Mouse (Mus musculus) hindbrain, embryonic 11.5 days (tissue): ENCODE results near the gene Wfdc9. TPM values are rescaled to one million over a fixed set of nuclear protein-coding genes. Genes with fewer than 3 reads are reported as not detected.

Experiments used
- ATAC-seq: fragments of 200-750 bp; cut with Nextera tagmentation; 2 replicates; pipeline ENCODE4 v1.8.0; 2017; ENCODE audit warnings: mild to moderate bottlenecking, moderate TSS enrichment, moderate library complexity; ENCODE audit not compliant: low FRiP score
- DNase-seq: peaks from one replicate; pipeline ENCODE4 v3.0.0-alpha.2; 2015; ENCODE audit warnings: low spot score
- H3K27ac ChIP-seq: fragments of 300-500 bp; sonication (generic); 2 replicates; pipeline ENCODE4 v1.5.1; 2014; ENCODE audit warnings: mild to moderate bottlenecking, low read depth, low read length
- H3K27me3 ChIP-seq: fragments of 300-500 bp; sonication (generic); 2 replicates; pipeline ENCODE4 v1.6.1; 2014; ENCODE audit warnings: mild to moderate bottlenecking, low read length, moderate library complexity, mixed read lengths; ENCODE audit not compliant: control insufficient read depth, insufficient read depth
- H3K36me3 ChIP-seq: fragments of 300-500 bp; sonication (generic); 2 replicates; pipeline ENCODE4 v1.6.1; 2014; ENCODE audit warnings: mild to moderate bottlenecking, low read length, moderate library complexity, mixed read lengths; ENCODE audit not compliant: control insufficient read depth, insufficient read depth
- H3K4me1 ChIP-seq: fragments of 300-500 bp; sonication (generic); replicated peaks from 2 replicates; pipeline ENCODE4 v1.6.1; 2014; ENCODE audit warnings: low read length, mixed read lengths; ENCODE audit not compliant: control insufficient read depth, insufficient read depth
- H3K4me2 ChIP-seq: fragments of 300-500 bp; sonication (generic); replicated peaks from 2 replicates; pipeline ENCODE4 v1.6.1; 2014; ENCODE audit warnings: mild to moderate bottlenecking, low read depth, low read length
- H3K4me3 ChIP-seq: fragments of 300-500 bp; sonication (generic); 2 replicates; pipeline ENCODE4 v1.5.1; 2014; ENCODE audit warnings: low read depth, low read length
- H3K9ac ChIP-seq: fragments of 300-500 bp; sonication (generic); 2 replicates; pipeline ENCODE4 v1.6.1; 2014; ENCODE audit warnings: low read depth, low read length
- H3K9me3 ChIP-seq: fragments of 300-500 bp; sonication (generic); 2 replicates; pipeline ENCODE4 v1.6.1; 2016; ENCODE audit warnings: low read length; ENCODE audit not compliant: control insufficient read depth
- WGBS: fragments of 180-500 bp; shearing (Covaris S2); extraction: QIAGEN DNeasy Blood & Tissue Kit; methylation state at CpG from one replicate; pipeline ENCODE4 v1.1.7; 2014; 5-methylcytosine and 5-hydroxymethylcytosine counted together
- polyA plus RNA-seq: library from polyadenylated mRNA; unstranded; fragments of >200 nt; fragmentation: Nextera tagmentation; extraction: Ambion mirVana; gene quantifications from 2 replicates; pipeline ENCODE4 v1.2.1, GENCODE M21; 2014

Gene Wfdc9
- not detected in 2 replicates for polyA plus RNA-seq

DNA sequence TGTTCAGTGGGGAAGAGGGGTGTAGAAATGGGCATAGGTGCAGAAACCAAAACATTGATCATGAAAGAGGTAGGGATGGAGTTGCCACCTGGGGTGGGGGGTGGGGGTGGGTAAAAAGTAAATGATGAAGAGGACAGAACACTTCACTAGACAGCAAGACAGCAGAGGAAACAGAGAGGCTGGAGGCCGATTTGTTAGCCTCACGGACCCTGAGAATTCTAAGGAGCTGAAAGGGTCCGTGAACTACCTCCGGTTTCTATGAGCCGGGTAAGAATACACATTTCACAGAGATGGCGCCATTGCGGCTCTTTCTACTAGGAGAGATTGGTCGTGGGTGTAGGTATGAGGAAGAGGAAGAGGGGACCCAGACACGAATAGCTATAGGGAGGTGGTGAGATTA, at the start of gene Wfdc9:
Wfdc9 (minus strand) TSS at position 101 of the 400 bp plus-strand sequence.
- Histone ChIP-seq H3K27me3 (no peaks in the 10 kb centered on the region), H3K9me3 (no peaks in the 10 kb centered on the region), H3K27ac (no peak within 1 kb of the TSS), H3K9ac (no peak within 1 kb of the TSS), H3K4me1 (no peaks in the 10 kb centered on the region), H3K36me3 (no peaks in the 10 kb centered on the region), H3K4me2 (no peak within 1 kb of the TSS), H3K4me3 (no peak within 1 kb of the TSS)
- DNase-seq (no peak), ATAC-seq (no peak)
- WGBS, result 82% methylated on average over 9 of the region's 9 CpGs

GRCm38 (mm10) chr2:164705991-164706390, 49.6 kb upstream of the Wfdc9 start:
- no peak for DNase-seq
- WGBS, result 90% methylated on average over 14 of the region's 14 CpGs

GRCm38 (mm10) chr2:164705328-164705727, 48.9 kb upstream of the Wfdc9 start:
- ATAC-seq (no peak), DNase-seq (no peak)
- H3K27me3 ChIP-seq, result no peaks in the 10 kb centered on the region
- no peaks in the 10 kb centered on the region for H3K4me1 ChIP-seq
- no peak overlapping the region for H3K4me2 ChIP-seq
- H3K36me3 ChIP-seq, result no peaks in the 10 kb centered on the region
- H3K9me3 ChIP-seq, result no peaks in the 10 kb centered on the region
- H3K9ac ChIP-seq, result no peak overlapping the region
- WGBS, result 87% methylated on average over 6 of the region's 6 CpGs
- no peak overlapping the region for H3K27ac ChIP-seq
- H3K4me3 ChIP-seq, result no peak overlapping the region

More at GRCm38 (mm10) chr2:164705991-164706390, 49.6 kb upstream of the Wfdc9 start:
- ATAC-seq, result no peak
- H3K9ac ChIP-seq, result no peak overlapping the region
- H3K36me3 ChIP-seq, result no peaks in the 10 kb centered on the region
- H3K4me2 ChIP-seq, result no peak overlapping the region
- no peaks in the 10 kb centered on the region for H3K9me3 ChIP-seq
- H3K4me1 ChIP-seq, result no peaks in the 10 kb centered on the region
- H3K4me3 ChIP-seq, result no peak overlapping the region
- no peak overlapping the region for H3K27ac ChIP-seq
- no peaks in the 10 kb centered on the region for H3K27me3 ChIP-seq

DNA sequence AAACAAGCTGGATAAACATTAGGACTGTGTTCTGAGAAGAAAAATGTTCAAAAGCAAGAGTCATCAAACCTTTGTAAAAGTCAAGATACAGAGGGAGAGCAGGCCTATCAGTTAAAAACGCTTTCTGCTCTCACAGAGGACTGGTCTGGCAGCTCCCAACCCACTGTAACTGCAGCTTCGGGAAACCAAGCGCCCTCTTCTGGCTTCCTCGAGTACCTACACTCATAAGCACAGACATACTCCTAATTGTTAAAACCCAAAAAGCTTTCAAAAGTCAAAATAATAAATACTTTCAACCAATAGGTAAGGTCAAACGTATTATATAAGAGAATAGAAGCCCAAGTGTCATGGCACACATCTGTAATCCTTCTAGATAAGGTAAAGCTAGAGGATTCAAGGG, 47.9 kb upstream of the Wfdc9 start:
- 86% methylated on average over 5 of the region's 5 CpGs for WGBS
- no peak overlapping the region for H3K4me3 ChIP-seq
- DNase-seq, result no peak
- H3K27ac ChIP-seq, result no peak overlapping the region
- ATAC-seq, result no peak
- H3K9me3 ChIP-seq, result no peaks in the 10 kb centered on the region
- no peaks in the 10 kb centered on the region for H3K4me1 ChIP-seq
- no peaks in the 10 kb centered on the region for H3K27me3 ChIP-seq
- H3K4me2 ChIP-seq, result no peak overlapping the region
- no peaks in the 10 kb centered on the region for H3K36me3 ChIP-seq
- H3K9ac ChIP-seq, result no peak overlapping the region

GRCm38 (mm10) chr2:164701761-164702160, 45.4 kb upstream of the Wfdc9 start:
- Histone ChIP-seq H3K9ac (no peak overlapping the region), H3K4me3 (no peak overlapping the region), H3K9me3 (no peaks in the 10 kb centered on the region), H3K36me3 (no peaks in the 10 kb centered on the region), H3K4me2 (no peak overlapping the region), H3K4me1 (no peaks in the 10 kb centered on the region), H3K27ac (no peak overlapping the region), H3K27me3 (no peaks in the 10 kb centered on the region)
- no peak for DNase-seq
- 88% methylated on average over 5 of the region's 5 CpGs for WGBS
- no peak for ATAC-seq

GRCm38 (mm10) chr2:164700959-164701358, 44.6 kb upstream of the Wfdc9 start:
- Histone ChIP-seq H3K9me3 (no peaks in the 10 kb centered on the region), H3K27ac (no peak overlapping the region), H3K4me1 (no peaks in the 10 kb centered on the region), H3K36me3 (no peaks in the 10 kb centered on the region), H3K9ac (no peak overlapping the region), H3K27me3 (no peaks in the 10 kb centered on the region), H3K4me3 (no peak overlapping the region), H3K4me2 (no peak overlapping the region)
- DNase-seq (no peak), ATAC-seq (no peak)
- WGBS, result 84% methylated on average over 5 of the region's 5 CpGs

- H3K9me3 ChIP-seq, result no peaks in the 10 kb centered on the region
- H3K4me2 ChIP-seq, result no peak within 1 kb of the TSS
- H3K4me1 ChIP-seq, result no peaks in the 10 kb centered on the region
- no peaks in the 10 kb centered on the region for H3K27me3 ChIP-seq
- 76% methylated on average over 4 of the region's 4 CpGs for WGBS
- H3K27ac ChIP-seq, result no peak within 1 kb of the TSS
- no peak for ATAC-seq
- no peaks in the 10 kb centered on the region for H3K36me3 ChIP-seq
- H3K4me3 ChIP-seq, result no peak within 1 kb of the TSS
- no peak for DNase-seq
- H3K9ac ChIP-seq, result no peak within 1 kb of the TSS
Observed at GRCm38 (mm10) chr2:164698201-164698600, 41.8 kb upstream of the Wfdc9 start, which contains the start of gene Spint4. Spint4 (plus strand) TSS chr2:164698501.

- H3K9me3 ChIP-seq, result no peaks in the 10 kb centered on the region
- no peaks in the 10 kb centered on the region for H3K4me1 ChIP-seq
- ATAC-seq, result no peak
- H3K36me3 ChIP-seq, result no peaks in the 10 kb centered on the region
- H3K4me2 ChIP-seq, result no peak within 1 kb of the TSS
- no peak within 1 kb of the TSS for H3K4me3 ChIP-seq
- DNase-seq, result no peak
- H3K27ac ChIP-seq, result no peak within 1 kb of the TSS
- H3K9ac ChIP-seq, result no peak within 1 kb of the TSS
- 76% methylated on average over 3 of the region's 3 CpGs for WGBS
- no peaks in the 10 kb centered on the region for H3K27me3 ChIP-seq
Observed at GRCm38 (mm10) chr2:164684807-164685206, 28.4 kb upstream of the Wfdc9 start, which contains the start of gene Wfdc13. Wfdc13 (plus strand) TSS chr2:164685107.

GRCm38 (mm10) chr2:164679906-164680305, 23.5 kb upstream of the Wfdc9 start:
- no peak for ATAC-seq
- Histone ChIP-seq H3K9me3 (no peaks in the 10 kb centered on the region), H3K4me1 (no peaks in the 10 kb centered on the region), H3K36me3 (no peaks in the 10 kb centered on the region), H3K9ac (no peak overlapping the region), H3K27ac (no peak overlapping the region), H3K4me3 (no peak overlapping the region), H3K27me3 (no peaks in the 10 kb centered on the region), H3K4me2 (no peak overlapping the region)
- peak; percentile 11 for DNase-seq
- 53% methylated on average over 3 of the region's 3 CpGs for WGBS
